9 mouse cellular contexts compared by ENCODE assay signal in genomic region chrX:168415403-168415802, GRCm38 (mm10).
DNase-seq lines count a peak whose midpoint lies in the region; ATAC-seq and TF ChIP-seq lines count a peak whose summit lies in the region.
"Had no signal": no experiment of that assay in that cellular context is flagged by ENCODE, and none has a peak within 500 bp of the region (broad histone marks: within the 10 kb centered on the region; RNA-seq: fewer than 3 reads in every experiment).

No protein-coding gene starts in this region.

- H3K4me2 ChIP-seq in liver, postnatal 0 days (ENCODE audit: low read depth, low read length): no peak overlapping the region
- H3K4me2 ChIP-seq in liver, embryonic 11.5 days: no peak overlapping the region
- no peak overlapping the region for H3K4me2 ChIP-seq in neural tube, embryonic 11.5 days (ENCODE audit: low read depth)
- H3K4me2 ChIP-seq: lung, embryonic 15.5 days had no signal

- no peak for TF ChIP-seq EP300 in liver, postnatal 0 days (IDR thresholded peaks at IDR 0.05; ENCODE audit: low read depth)

- no peaks in the 10 kb centered on the region for H3K4me1 ChIP-seq in liver, postnatal 0 days (ENCODE audit: insufficient read depth)
- no peaks in the 10 kb centered on the region for H3K4me1 ChIP-seq in liver, embryonic 11.5 days (replicated peaks; ENCODE audit: control insufficient read depth, insufficient read depth, low read length)
- H3K4me1 ChIP-seq in neural tube, embryonic 11.5 days (ENCODE audit: control insufficient read depth, insufficient read depth, low read length): no peaks in the 10 kb centered on the region
- H3K4me1 ChIP-seq: lung, embryonic 15.5 days had no signal

- no peaks in the 10 kb centered on the region for H3K27me3 ChIP-seq in liver, postnatal 0 days (ENCODE audit: insufficient read depth, low read length)
- H3K27me3 ChIP-seq in liver, embryonic 11.5 days (replicated peaks; ENCODE audit: control insufficient read depth, insufficient read depth, low read length): no peaks in the 10 kb centered on the region
- H3K27me3 ChIP-seq in neural tube, embryonic 11.5 days (ENCODE audit: control insufficient read depth, insufficient read depth, low read length): 0 out of 2 replicates have a peak, but pooled peaks cover 2% of the 10 kb centered on the region
- H3K27me3 ChIP-seq: lung, embryonic 15.5 days had no signal

- peak; percentile 41 for TF ChIP-seq CTCF in liver, postnatal 0 days (IDR thresholded peaks at IDR 0.05; ENCODE audit: low read depth)
- no peak for TF ChIP-seq CTCF in brain, embryonic 14.5 days (IDR thresholded peaks at IDR 0.05; ENCODE audit: borderline replicate concordance, extremely low read depth, insufficient read depth, insufficient read length)

- 23% methylated on average over 3 of the region's 3 CpGs for WGBS in liver, postnatal 0 days (ENCODE audit: insufficient replicate concordance)
- WGBS in liver, embryonic 11.5 days: 31% methylated on average over 3 of the region's 3 CpGs
- WGBS in neural tube, embryonic 11.5 days: 27% methylated on average over 3 of the region's 3 CpGs

- H3K9me3 ChIP-seq in liver, postnatal 0 days (ENCODE audit: low read length): no peaks in the 10 kb centered on the region
- no peaks in the 10 kb centered on the region for H3K9me3 ChIP-seq in liver, embryonic 11.5 days (ENCODE audit: control insufficient read depth, low read length)
- no peaks in the 10 kb centered on the region for H3K9me3 ChIP-seq in neural tube, embryonic 11.5 days (ENCODE audit: control insufficient read depth, low read length)
- H3K9me3 ChIP-seq: lung, embryonic 15.5 days had no signal

- no peak for ATAC-seq in liver, postnatal 0 days
- ATAC-seq in liver, embryonic 11.5 days (replicated peaks; ENCODE audit: low FRiP score): no peak
- 0 out of 2 replicates have a peak, but pooled peaks have one; percentile 35 for ATAC-seq in neural tube, embryonic 11.5 days (ENCODE audit: insufficient read depth, low FRiP score, low TSS enrichment)

- no peak for TF ChIP-seq POLR2A in brain, embryonic 14.5 days (IDR thresholded peaks at IDR 0.05; ENCODE audit: borderline replicate concordance, extremely low read depth, insufficient read depth, insufficient read length, poor library complexity, severe bottlenecking)

- no peak overlapping the region for H3K9ac ChIP-seq in liver, postnatal 0 days (replicated peaks)
- H3K9ac ChIP-seq in liver, embryonic 11.5 days (ENCODE audit: low read depth, low read length): no peak overlapping the region
- no peak overlapping the region for H3K9ac ChIP-seq in neural tube, embryonic 11.5 days (ENCODE audit: low read length)
- H3K9ac ChIP-seq: lung, embryonic 15.5 days had no signal

- H3K36me3 ChIP-seq in liver, postnatal 0 days (replicated peaks; ENCODE audit: insufficient read depth, low read length): no peaks in the 10 kb centered on the region
- H3K36me3 ChIP-seq in liver, embryonic 11.5 days (ENCODE audit: control insufficient read depth, insufficient read depth, low read length): no peaks in the 10 kb centered on the region
- H3K36me3 ChIP-seq in neural tube, embryonic 11.5 days (ENCODE audit: control insufficient read depth, insufficient read depth, low read length): no peaks in the 10 kb centered on the region
- H3K36me3 ChIP-seq: lung, embryonic 15.5 days had no signal

- DNase-seq in frontal cortex, adult 2 months (ENCODE audit: extremely low spot score in 1 of 2, low spot score in 1 of 2): peak; percentile 1 to 75
- no peak for DNase-seq in frontal cortex, postnatal 14 days (ENCODE audit: low spot score in 2 of 2)
- DNase-seq in liver, postnatal 0 days: no peak
- no peak for DNase-seq in liver, embryonic 11.5 days (ENCODE audit: low spot score)
- DNase-seq in brain, embryonic 14.5 days (ENCODE audit: low read depth): peak; percentile 57
- no peak for DNase-seq in neural tube, embryonic 11.5 days (ENCODE audit: low spot score)
- no peak for DNase-seq in spleen, postnatal 4 days (ENCODE audit: low spot score in 2 of 2)
- no peak for DNase-seq in left cerebral cortex, adult 18-20 months (ENCODE audit: low spot score in 2 of 2)

- H3K27ac ChIP-seq in liver, postnatal 0 days (ENCODE audit: low read depth): no peak overlapping the region
- no peak overlapping the region for H3K27ac ChIP-seq in liver, embryonic 11.5 days (ENCODE audit: low read depth, low read length)
- no peak overlapping the region for H3K27ac ChIP-seq in neural tube, embryonic 11.5 days (ENCODE audit: low read depth, low read length)
- H3K27ac ChIP-seq: lung, embryonic 15.5 days had no signal

- H3K4me3 ChIP-seq in liver, postnatal 0 days (ENCODE audit: low read depth, low read length): no peak overlapping the region
- H3K4me3 ChIP-seq in liver, embryonic 11.5 days (ENCODE audit: low read depth, low read length): no peak overlapping the region
- H3K4me3 ChIP-seq in neural tube, embryonic 11.5 days (ENCODE audit: low read depth, low read length): no peak overlapping the region
- H3K4me3 ChIP-seq: lung, embryonic 15.5 days had no signal

Comparison
In these comparisons a context has a peak if more than half of its experiments do, and no peak if none do; other contexts are left out.
1. DNase-seq: peak in frontal cortex, adult 2 months (2 of 2) and brain, embryonic 14.5 days (single experiment); none in frontal cortex, postnatal 14 days (0 of 2), liver, postnatal 0 days (single experiment), liver, embryonic 11.5 days (single experiment), neural tube, embryonic 11.5 days (single experiment), spleen, postnatal 4 days (0 of 2) and left cerebral cortex, adult 18-20 months (0 of 2).